Mouse (Mus musculus) left cerebral cortex, adult 2 months (tissue): ENCODE data around the gene Iqcf6. TPM values are rescaled to one million over a fixed set of nuclear protein-coding genes. Genes with fewer than 3 reads are reported as not detected.

Experiments used
- DNase-seq, 2 experiments: peaks; one replicate each; pipeline ENCODE4 v3.0.0; 2021 to 2022; ENCODE audit warnings: low spot score in 2 of 2, mixed read lengths in 1 of 2; ENCODE audit errors: extremely low spot score in 1 of 2
- H3K27ac ChIP-seq: fragments of 200-600 bp; 2 replicates; pipeline ENCODE4 v1.8.1; 2022
- H3K4me3 ChIP-seq: fragments of 200-600 bp; 2 replicates; pipeline ENCODE4 v1.8.1; 2022
- CTCF ChIP-seq: fragments of 200-600 bp; IDR thresholded peaks from 2 replicates; pipeline ENCODE4 v1.8.1; 2022; ENCODE audit warnings: antibody characterized with exemption, mild to moderate bottlenecking, moderate library complexity
- intact Hi-C: fragments of 180-260 bp; cut with DNase I; formaldehyde crosslinking; loops from one replicate; pipeline ENCODE4 v1.15.1; 2025
- total RNA-seq, 2 experiments: library from RNA; stranded (reverse); gene quantifications; 2 replicates each; pipeline ENCODE4 v1.2.3; 2021

The Iqcf6 gene
- total RNA-seq, 2 experiments from 2014 or later = not detected

DNA sequence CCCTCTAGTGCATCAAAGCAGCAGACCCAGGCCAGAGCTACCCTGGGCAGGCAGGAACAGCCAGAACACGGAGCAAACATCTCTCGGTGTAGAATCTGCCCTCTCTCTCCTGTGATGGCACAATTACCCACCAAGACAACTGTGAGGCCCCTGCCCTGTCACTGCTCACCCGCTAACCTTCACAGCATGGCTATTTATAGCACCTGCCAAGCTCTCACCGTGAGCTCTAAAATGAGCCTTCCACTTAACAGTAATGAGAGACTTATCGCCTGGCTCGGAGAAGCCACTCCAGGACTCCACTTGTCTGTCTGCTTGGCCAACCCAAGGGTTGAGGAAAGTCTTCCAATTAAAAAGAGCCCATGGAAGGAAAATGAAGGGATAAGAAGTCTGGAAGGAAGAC is 36.8 kb downstream of the Iqcf6 start:
- TF ChIP-seq CTCF = no peak
- no peak overlapping the region for H3K4me3 ChIP-seq
- intact Hi-C loops = no loop called here
- H3K27ac ChIP-seq = no peak overlapping the region; the same call in 1 of the 2 replicates
- no peak for DNase-seq

DNA sequence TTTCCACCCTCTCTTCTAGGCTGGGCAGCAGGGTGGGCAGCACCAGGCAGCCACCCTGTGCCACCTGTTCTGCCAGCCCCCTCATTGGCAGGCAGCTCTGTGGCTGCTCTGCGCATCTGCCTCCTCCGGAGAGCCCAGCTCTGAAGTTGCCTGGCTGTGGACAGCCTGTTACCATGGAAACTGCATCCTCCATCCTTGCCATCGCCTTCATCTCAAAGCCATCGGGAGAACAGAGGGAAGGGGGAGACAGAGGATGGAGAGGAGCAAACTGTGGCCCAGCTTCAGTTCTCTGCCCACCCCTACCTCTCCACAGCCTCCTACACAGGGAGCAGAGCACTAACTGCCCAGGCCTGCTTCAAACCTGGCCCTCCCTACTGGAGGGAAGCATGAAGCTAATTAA is 38.1 kb downstream of the Iqcf6 start:
- intact Hi-C loops = no loop called here
- peak; percentile 72 to 78 for DNase-seq
- Histone ChIP-seq H3K4me3 (no peak overlapping the region), H3K27ac (peak overlapping the region; percentile 97)
- no peak for TF ChIP-seq CTCF

DNA sequence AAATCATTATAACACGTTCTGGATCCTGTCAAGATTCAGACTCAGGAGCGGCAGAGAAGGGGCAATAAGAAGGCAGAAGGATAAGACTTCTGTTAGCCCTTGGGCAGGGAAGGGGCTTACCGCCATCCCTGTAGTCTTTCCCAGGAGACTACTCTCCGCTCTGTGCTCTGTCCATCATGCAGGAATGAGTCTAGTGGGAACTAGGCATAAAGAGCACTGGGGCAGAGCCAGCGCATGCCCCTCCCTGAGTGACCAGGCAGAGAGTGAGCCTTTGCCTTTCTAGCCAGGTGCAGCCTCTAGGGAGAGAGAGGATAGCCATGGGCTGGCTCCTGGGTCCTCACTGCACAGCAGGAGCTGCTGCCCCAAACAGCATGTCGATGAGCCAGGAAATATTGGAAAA is 38.5 kb downstream of the Iqcf6 start:
- peak overlapping the region; percentile 97 for H3K27ac ChIP-seq
- no peak overlapping the region for H3K4me3 ChIP-seq
- intact Hi-C loops = no loop called here
- TF ChIP-seq CTCF = no peak
- no peak for DNase-seq

DNA sequence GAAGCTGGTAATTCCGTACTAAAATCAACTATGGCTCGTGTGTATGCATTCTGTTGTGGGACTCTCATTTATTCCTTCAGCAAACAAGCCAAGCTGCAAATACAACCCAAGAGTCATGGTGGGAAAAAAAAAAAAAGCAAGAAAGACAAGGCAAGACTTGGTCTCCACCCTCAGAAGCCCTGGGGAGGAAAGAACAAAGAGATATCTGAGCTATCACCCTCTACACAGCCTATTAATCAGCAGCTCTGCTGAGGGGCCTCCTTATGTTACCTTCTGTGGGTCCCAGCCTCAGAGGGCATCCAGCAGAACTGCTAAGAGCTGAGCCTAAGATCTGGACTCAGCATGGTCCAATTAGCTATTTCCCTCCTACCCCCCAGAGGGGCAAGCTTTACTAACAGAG is 47.5 kb downstream of the Iqcf6 start:
- TF ChIP-seq CTCF = no peak
- H3K27ac ChIP-seq = no peak overlapping the region
- intact Hi-C loops = no loop called here
- H3K4me3 ChIP-seq = no peak overlapping the region
- no peak for DNase-seq

DNA sequence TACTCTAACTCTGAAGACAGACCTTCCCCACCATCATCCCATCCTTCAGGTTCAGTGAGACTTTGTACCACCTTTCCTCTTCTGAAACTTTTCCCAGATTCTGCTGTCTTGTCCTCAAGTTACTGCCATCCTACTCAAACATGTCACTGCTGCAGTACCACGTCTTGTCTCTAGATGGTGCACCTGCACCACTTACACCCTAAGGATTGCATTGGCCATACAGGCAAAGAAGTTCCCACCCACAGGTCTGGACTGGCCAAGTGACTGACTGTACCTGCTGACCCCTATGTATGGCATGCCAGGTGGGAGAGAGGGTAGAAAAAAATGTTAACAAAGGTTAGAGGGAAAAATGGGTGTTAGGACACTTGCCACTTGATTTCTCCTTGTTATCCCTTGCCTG is 49.1 kb downstream of the Iqcf6 start:
- peak; percentile 80 to 87 for DNase-seq
- no peak overlapping the region for H3K4me3 ChIP-seq
- intact Hi-C loops = no loop called here
- H3K27ac ChIP-seq = peak overlapping the region; percentile 41; the same call in 1 of the 2 replicates
- peak; percentile 98 for TF ChIP-seq CTCF

DNA sequence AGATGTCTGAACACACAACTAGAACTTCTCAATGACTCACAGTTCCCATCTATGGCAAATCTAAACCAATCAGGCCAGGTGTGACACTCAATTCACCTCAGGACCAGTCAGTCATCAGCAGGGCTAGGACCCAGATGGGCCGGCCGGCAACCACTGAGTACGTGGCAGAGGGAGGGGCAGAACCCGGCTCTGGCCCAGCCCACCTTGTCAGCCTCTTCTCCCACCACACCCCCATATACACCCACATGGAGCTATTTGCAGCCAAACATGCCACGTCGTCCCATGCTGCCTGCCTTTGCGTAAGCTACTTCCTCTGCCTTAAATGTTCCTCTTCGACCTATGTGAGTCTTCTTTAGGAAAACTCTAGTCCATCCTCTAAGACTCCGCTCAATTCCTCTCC is 49.6 kb downstream of the Iqcf6 start:
- peak in 1 of 2 experiments; percentile 44 for DNase-seq
- Histone ChIP-seq H3K27ac (peak overlapping the region; percentile 41), H3K4me3 (no peak overlapping the region)
- intact Hi-C loops = no loop called here
- no peak for TF ChIP-seq CTCF

DNA sequence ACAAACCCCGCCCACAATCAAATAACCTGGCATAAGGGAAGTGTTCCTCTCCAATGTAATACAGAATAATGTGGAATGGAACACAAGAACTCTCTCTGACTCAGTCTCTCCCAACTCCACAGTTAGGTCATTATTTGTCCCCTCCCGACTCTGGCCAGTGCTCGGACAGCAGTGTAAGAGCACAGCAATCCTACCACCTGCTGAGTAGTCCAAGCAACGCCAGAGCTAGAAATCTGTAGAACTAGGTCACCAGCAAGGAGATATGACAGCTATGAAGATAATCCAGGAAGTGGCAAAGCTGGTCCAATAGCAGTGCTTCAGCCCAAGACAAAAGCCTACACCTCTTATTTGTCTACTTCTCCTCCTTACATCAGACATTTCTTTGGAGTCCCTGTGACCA is 50.2 kb downstream of the Iqcf6 start:
- Histone ChIP-seq H3K27ac (peak overlapping the region; percentile 41), H3K4me3 (no peak overlapping the region)
- no peak for TF ChIP-seq CTCF
- intact Hi-C loops = no loop called here
- no peak for DNase-seq

Other genes starting within 250 kb of the Iqcf6 start
- 100 to 1,000 TPM; 273 to 308 TPM for gene Rpl29, start 197.1 kb upstream of the Iqcf6 start, total RNA-seq
- gene Acy1, start 188.3 kb upstream of the Iqcf6 start, total RNA-seq = 10 to 100 TPM; 16.0 to 18.7 TPM
- gene Abhd14b, start 179.1 kb upstream of the Iqcf6 start, total RNA-seq = 10 to 100 TPM; 12.2 to 14.1 TPM
- gene Abhd14a, start 178.9 kb upstream of the Iqcf6 start, total RNA-seq = 10 to 100 TPM; 38.4 to 38.6 TPM
- 100 to 1,000 TPM; 202 to 207 TPM for gene Pcbp4, start 173.3 kb upstream of the Iqcf6 start, total RNA-seq
- gene Gpr62, start 160.6 kb upstream of the Iqcf6 start, total RNA-seq = 1 to 10 TPM; 7.4 to 7.6 TPM
- 10 to 100 TPM; 35.4 to 38.3 TPM for gene Rrp9, start 150.6 kb upstream of the Iqcf6 start, total RNA-seq
- 1 to 10 TPM; 4.4 to 4.9 TPM for gene Parp3, start 149.6 kb upstream of the Iqcf6 start, total RNA-seq
- not detected for gene Iqcf1, start 126.6 kb upstream of the Iqcf6 start, total RNA-seq
- gene Iqcf5, start 112.0 kb upstream of the Iqcf6 start, total RNA-seq = not detected
- gene Iqcf3, start 65.0 kb upstream of the Iqcf6 start, total RNA-seq = not detected
- gene Iqcf4, start 55.6 kb upstream of the Iqcf6 start, total RNA-seq = not detected
- gene Grm2, start 29.5 kb downstream of the Iqcf6 start, total RNA-seq = 10 to 100 TPM; 57.0 to 60.5 TPM
- 10 to 100 TPM; 92.2 to 98.1 TPM for gene Tex264, start 59.3 kb downstream of the Iqcf6 start, total RNA-seq
- gene Rad54l2, start 162.6 kb downstream of the Iqcf6 start, total RNA-seq = 10 to 100 TPM; 17.6 to 18.0 TPM
- gene Dcaf1, start 195.3 kb downstream of the Iqcf6 start, total RNA-seq = 10 to 100 TPM; 31.7 to 38.1 TPM